Mouse (Mus musculus) C2C12 (cell line): ENCODE data around the gene Serinc1.

ENCODE experiments used
- CEBPB ChIP-seq: IDR thresholded peaks from one replicate; pipeline ENCODE4 v1.6.1; 2011; ENCODE audit warnings: low read depth, mild to moderate bottlenecking, control low read depth, moderate library complexity
- CTCF ChIP-seq: IDR thresholded peaks from one replicate; pipeline ENCODE4 v1.5.1; 2011; ENCODE audit not compliant: control insufficient read depth, insufficient read depth, insufficient read length
- MAX ChIP-seq: IDR thresholded peaks from one replicate; pipeline ENCODE4 v1.6.1; 2011; ENCODE audit warnings: mild to moderate bottlenecking, control low read depth
- MYOG ChIP-seq: IDR thresholded peaks from one replicate; pipeline ENCODE4 v1.6.1; 2011; ENCODE audit not compliant: control insufficient read depth, insufficient read length; ENCODE audit errors: extremely low read depth
- USF1 ChIP-seq: IDR thresholded peaks from one replicate; pipeline ENCODE4 v1.6.1; 2011; ENCODE audit warnings: low read depth, mild to moderate bottlenecking, control low read depth, moderate library complexity

GRCm38 (mm10) chr10:57531076-57531475 lies 1.3 kb downstream of the Serinc1 start:
- TF ChIP-seq MAX (no peak), USF1 (no peak), CTCF (no peak), MYOG (no peak), CEBPB (no peak)
